Mouse (Mus musculus): ENCODE measurements around the gene Cass4.

GRCm38 (mm10) chr2:172411091-172411490 lies 17.5 kb downstream of the Cass4 start:
- TF ChIP-seq POLR2A (IDR thresholded peaks at IDR 0.05; ENCODE audit: insufficient read depth, low read depth, low read length) (no peak), CTCF (IDR thresholded peaks at IDR 0.05) (no peak)
